Mouse (Mus musculus) liver, embryonic 14.5 days (tissue): ENCODE measurements around the gene Togaram1. TPM values are rescaled to one million over a fixed set of nuclear protein-coding genes. Genes with fewer than 3 reads are reported as not detected.
A peak's percentile ranks its signal among the peaks of the same experiment; 100 is the strongest.

ENCODE experiments used
- ATAC-seq: fragments of 200-750 bp; cut with Nextera tagmentation; 2 replicates; pipeline ENCODE4 v1.8.0; 2017; ENCODE audit warnings: moderate number of reproducible peaks, mild to moderate bottlenecking, moderate library complexity; ENCODE audit not compliant: insufficient read depth
- DNase-seq, 3 experiments: peaks; one replicate each; pipeline ENCODE4 v3.0.0-alpha.2; 2012 to 2013; ENCODE audit warnings: low read depth in 3 of 3, low spot score in 3 of 3
- H3K27ac ChIP-seq: fragments of 300-500 bp; sonication (generic); 2 replicates; pipeline ENCODE4 v1.5.1; 2014; ENCODE audit warnings: moderate library complexity, mild to moderate bottlenecking, control low read depth, inconsistent platforms
- H3K27me3 ChIP-seq: fragments of 300-500 bp; sonication (generic); 2 replicates; pipeline ENCODE4 v1.6.1; 2014; ENCODE audit warnings: mild to moderate bottlenecking, low read length, moderate library complexity; ENCODE audit not compliant: control insufficient read depth, insufficient read depth
- H3K36me3 ChIP-seq: fragments of 300-500 bp; sonication (generic); replicated peaks from 2 replicates; pipeline ENCODE4 v1.6.1; 2014; ENCODE audit warnings: low read depth; ENCODE audit not compliant: control insufficient read depth, insufficient read depth
- H3K4me1 ChIP-seq, 2 experiments: fragments of 200-500 bp in 1 of 2; fragments of 300-500 bp in 1 of 2; sonication (generic) in 1 of 2; replicated peaks; 2 replicates each; pipeline ENCODE4 v1.6.1; 2012 to 2014; ENCODE audit warnings: antibody characterized with exemption in 1 of 2, inconsistent platforms in 1 of 2, low read length in 1 of 2; ENCODE audit not compliant: control insufficient read depth in 2 of 2, insufficient read depth in 2 of 2
- H3K4me2 ChIP-seq: fragments of 300-500 bp; sonication (generic); 2 replicates; pipeline ENCODE4 v1.6.1; 2014; ENCODE audit warnings: low read depth, mild to moderate bottlenecking, control low read depth, moderate library complexity
- H3K4me3 ChIP-seq, 2 experiments: fragments of 200-500 bp in 1 of 2; fragments of 300-500 bp in 1 of 2; sonication (generic) in 1 of 2; 2 replicates each; pipeline ENCODE4 v1.5.1; 2012 to 2014; ENCODE audit warnings: low read depth in 2 of 2, low read length in 2 of 2, mild to moderate bottlenecking in 2 of 2, control low read depth in 1 of 2, inconsistent platforms in 1 of 2, moderate library complexity in 1 of 2; ENCODE audit not compliant: insufficient read depth in 1 of 2
- H3K9ac ChIP-seq: fragments of 300-500 bp; sonication (generic); replicated peaks from 2 replicates; pipeline ENCODE4 v1.6.1; 2014; ENCODE audit warnings: mild to moderate bottlenecking, control low read depth, moderate library complexity
- H3K9me3 ChIP-seq: fragments of 300-500 bp; sonication (generic); 2 replicates; pipeline ENCODE4 v1.6.1; 2016; ENCODE audit warnings: low read length, mixed read lengths; ENCODE audit not compliant: control insufficient read depth
- CTCF ChIP-seq: IDR thresholded peaks from 2 replicates; pipeline ENCODE4 v1.5.1; 2016; ENCODE audit warnings: antibody characterized with exemption, low read depth, control low read depth
- EP300 ChIP-seq: IDR thresholded peaks from 2 replicates; pipeline ENCODE4 v1.6.1; 2016; ENCODE audit warnings: antibody characterized with exemption, low read depth
- WGBS: fragments of 180-500 bp; shearing (Covaris S2); extraction: QIAGEN DNeasy Blood & Tissue Kit; methylation state at CpG from one replicate; pipeline ENCODE4 v1.1.7; 2014; ENCODE audit not compliant: insufficient replicate concordance; 5-methylcytosine and 5-hydroxymethylcytosine counted together
- polyA plus RNA-seq, 2 experiments: library from polyadenylated mRNA; depleted of rRNA in 1 of 2; stranded (reverse) in 1 of 2; unstranded in 1 of 2; fragments of >200 nt; fragmentation: Nextera tagmentation in 1 of 2; extraction: Ambion mirVana in 1 of 2; gene quantifications; 2 replicates each; pipeline versions ENCODE4 v1.2.1 to v1.2.3; 2012 to 2014

Togaram1 gene
- polyA plus RNA-seq, 2 experiments: 3.9 to 6.4 TPM

- 9% methylated on average over 4 of the region's 4 CpGs for WGBS
- peak overlapping the region; percentile 72 to 95 for H3K4me3 ChIP-seq
- H3K4me2 ChIP-seq: peak overlapping the region; percentile 97
- H3K9ac ChIP-seq: peak overlapping the region; percentile 75
- no peaks in the 10 kb centered on the region for H3K36me3 ChIP-seq
- H3K27me3 ChIP-seq: no peaks in the 10 kb centered on the region
- peak overlapping the region; percentile 61 for H3K27ac ChIP-seq
- no peaks in the 10 kb centered on the region for H3K9me3 ChIP-seq
- ATAC-seq (no peak), DNase-seq (peak in 1 of 3 experiments; percentile 17)
- TF ChIP-seq EP300: no peak
- no peak for TF ChIP-seq CTCF
- peaks cover 3 to 12% of the 10 kb centered on the region in 2 experiments; a peak in 3 of 4 replicates for H3K4me1 ChIP-seq
Observed at GRCm38 (mm10) chr12:64964560-64964959, 1.0 kb upstream of the Togaram1 start.

DNA sequence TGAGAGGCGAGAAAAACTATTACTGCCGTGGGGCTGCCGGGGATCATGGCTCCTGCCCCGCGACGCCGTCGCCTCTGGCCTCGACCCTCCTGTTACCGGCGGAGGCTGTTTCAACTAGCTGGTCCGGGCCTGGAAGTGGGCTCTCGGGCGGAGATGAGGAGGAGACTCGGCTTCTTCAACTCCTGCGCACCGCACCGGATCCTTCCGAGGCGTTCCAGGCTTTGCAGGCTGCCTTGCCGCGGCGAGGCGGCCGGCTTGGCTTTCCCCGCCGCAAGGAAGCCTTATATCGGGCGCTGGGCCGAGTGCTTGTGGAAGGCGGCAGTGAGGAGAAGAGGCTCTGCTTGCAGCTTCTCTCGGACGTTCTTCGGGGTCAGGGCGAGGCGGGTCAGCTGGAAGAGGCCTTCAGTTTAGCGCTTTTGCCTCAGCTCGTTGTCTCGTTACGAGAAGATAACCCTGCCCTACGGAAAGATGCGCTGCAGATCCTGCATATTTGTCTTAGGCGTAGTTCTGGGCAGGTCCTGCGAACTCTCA lies 562 bp downstream of the Togaram1 start:
- H3K4me3 ChIP-seq: peak overlapping the region; percentile 72 to 85
- H3K4me1 ChIP-seq: peaks cover 8 to 14% of the 10 kb centered on the region in 2 experiments
- no peaks in the 10 kb centered on the region; the same call in 1 of the 2 replicates for H3K36me3 ChIP-seq
- H3K27me3 ChIP-seq: no peaks in the 10 kb centered on the region
- peak overlapping the region; percentile 86 for H3K9ac ChIP-seq
- H3K27ac ChIP-seq: peak overlapping the region; percentile 24; the same call in 1 of the 2 replicates
- peak overlapping the region; percentile 94 for H3K4me2 ChIP-seq
- H3K9me3 ChIP-seq: no peaks in the 10 kb centered on the region
- under 1% methylated on average over 44 of the region's 44 CpGs for WGBS
- ATAC-seq (peak; percentile 17), DNase-seq (peak in 1 of 3 experiments; percentile 39)
- TF ChIP-seq EP300: no peak
- TF ChIP-seq CTCF: no peak

DNA sequence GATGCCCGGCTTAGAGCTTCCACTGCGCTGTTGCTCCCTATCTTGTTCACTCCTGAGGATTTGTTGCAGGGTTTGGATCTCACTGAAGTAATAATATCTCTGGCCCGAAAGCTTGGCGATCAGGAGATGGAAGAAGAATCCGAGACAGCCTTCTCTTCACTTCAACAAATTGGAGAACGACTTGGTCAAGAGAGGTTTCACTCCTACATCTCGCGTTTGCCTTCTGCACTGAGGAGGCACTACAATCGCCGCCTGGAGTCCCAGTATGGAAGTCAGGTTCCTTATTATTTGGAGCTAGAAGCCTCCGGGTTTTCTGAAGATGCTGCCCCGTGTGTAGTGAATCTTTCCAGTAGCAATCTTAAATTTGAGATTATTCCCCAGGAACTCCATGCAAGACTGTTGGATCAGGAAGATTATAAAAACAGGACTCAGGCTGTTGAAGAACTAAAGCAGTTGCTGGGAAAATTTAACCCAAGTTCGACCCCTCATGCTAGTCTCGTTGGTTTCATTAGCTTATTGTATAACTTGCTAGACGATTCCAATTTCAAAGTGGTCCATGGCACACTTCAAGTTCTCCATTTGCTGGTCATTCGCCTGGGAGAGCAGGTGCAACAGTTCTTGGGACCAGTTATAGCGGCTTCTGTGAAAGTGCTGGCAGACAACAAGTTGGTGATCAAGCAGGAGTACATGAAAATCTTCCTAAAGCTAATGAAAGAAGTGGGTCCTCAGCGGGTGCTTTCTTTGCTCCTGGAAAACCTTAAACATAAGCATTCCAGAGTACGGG lies 1.2 kb downstream of the Togaram1 start:
- Histone ChIP-seq H3K4me3 (peak overlapping the region; percentile 72 to 85), H3K9me3 (no peaks in the 10 kb centered on the region), H3K27ac (peak overlapping the region; percentile 24), H3K9ac (peak overlapping the region; percentile 86), H3K4me1 (peaks cover 8 to 15% of the 10 kb centered on the region in 2 experiments), H3K36me3 (no peaks in the 10 kb centered on the region; the same call in 1 of the 2 replicates), H3K27me3 (no peaks in the 10 kb centered on the region), H3K4me2 (peak overlapping the region; percentile 94)
- DNase-seq (peak in 1 of 3 experiments; percentile 13), ATAC-seq (no peak)
- 3% methylated on average over 19 of the region's 19 CpGs for WGBS
- TF ChIP-seq CTCF: 0 out of 2 replicates have a peak, but pooled peaks have one; percentile 4
- no peak for TF ChIP-seq EP300

DNA sequence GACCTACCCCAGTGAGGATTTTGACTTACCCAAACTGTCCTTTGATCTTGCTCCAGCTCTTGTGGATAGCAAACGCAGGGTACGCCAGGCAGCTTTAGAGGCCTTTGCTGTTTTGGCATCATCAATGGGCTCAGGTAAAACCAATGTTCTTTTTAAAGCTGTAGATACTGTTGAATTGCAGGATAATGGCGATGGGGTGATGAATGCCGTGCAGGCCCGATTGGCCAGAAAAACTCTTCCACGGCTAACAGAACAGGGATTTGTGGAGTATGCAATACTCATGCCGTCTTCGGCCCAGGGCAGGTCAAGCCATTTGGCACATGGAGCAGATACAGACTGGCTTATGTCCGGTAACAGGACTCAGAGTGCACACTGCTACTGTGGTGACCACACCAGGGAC lies 1.9 kb downstream of the Togaram1 start:
- no peak for TF ChIP-seq EP300
- no peak for TF ChIP-seq CTCF
- peak overlapping the region; percentile 72 to 85 for H3K4me3 ChIP-seq
- no peaks in the 10 kb centered on the region for H3K9me3 ChIP-seq
- H3K4me1 ChIP-seq: peaks cover 12 to 17% of the 10 kb centered on the region in 2 experiments
- no peaks in the 10 kb centered on the region for H3K27me3 ChIP-seq
- H3K9ac ChIP-seq: peak overlapping the region; percentile 86
- DNase-seq (no peak), ATAC-seq (no peak)
- no peaks in the 10 kb centered on the region; the same call in 1 of the 2 replicates for H3K36me3 ChIP-seq
- peak overlapping the region; percentile 94 for H3K4me2 ChIP-seq
- 2% methylated on average over 9 of the region's 9 CpGs for whole genome bisulfite sequencing
- peak overlapping the region; percentile 40; the same call in 1 of the 2 replicates for H3K27ac ChIP-seq

- H3K4me2 ChIP-seq: peak overlapping the region; percentile 94
- peak overlapping the region; percentile 86 for H3K9ac ChIP-seq
- H3K36me3 ChIP-seq: no peaks in the 10 kb centered on the region; the same call in 1 of the 2 replicates
- ATAC-seq (no peak), DNase-seq (peak in 2 of 3 experiments; percentile 43 to 51)
- H3K9me3 ChIP-seq: no peaks in the 10 kb centered on the region
- 0 out of 2 replicates have a peak overlapping the region, but pooled peaks have one; percentile 7 for H3K27ac ChIP-seq
- H3K4me3 ChIP-seq: peak overlapping the region; percentile 72 to 85
- peaks cover 12 to 17% of the 10 kb centered on the region in 2 experiments for H3K4me1 ChIP-seq
- WGBS: 3% methylated on average over 2 of the region's 2 CpGs
- H3K27me3 ChIP-seq: no peaks in the 10 kb centered on the region
- TF ChIP-seq EP300 (peak; percentile 55), CTCF (no peak)
Observed at GRCm38 (mm10) chr12:64968067-64968466, 2.5 kb downstream of the Togaram1 start.
